Mouse (Mus musculus) common myeloid progenitor, adult 5-6 weeks (primary cell): ENCODE results near the gene Rsph6a. TPM values are rescaled to one million over a fixed set of nuclear protein-coding genes. Genes with fewer than 3 reads are reported as not detected.
"Not testable (repeated sequence)": the region's sequence is repeated elsewhere in the genome, so short reads cannot be mapped to it uniquely, and the experiment has no call there.

Experiments
- ATAC-seq: replicated peaks from 2 replicates; pipeline ENCODE4 v1.8.0; 2016; ENCODE audit warnings: low read depth, mild to moderate bottlenecking, moderate TSS enrichment, inconsistent platforms; ENCODE audit not compliant: poor library complexity, severe bottlenecking
- total RNA-seq: library from RNA; stranded (forward); fragments of 200-1000, 187-1606 nt; gene quantifications from 2 replicates; pipeline ENCODE4 v1.2.3, GENCODE M21; 2017

Rsph6a gene
- total RNA-seq, 1 experiment from 2014 or later: not detected

DNA sequence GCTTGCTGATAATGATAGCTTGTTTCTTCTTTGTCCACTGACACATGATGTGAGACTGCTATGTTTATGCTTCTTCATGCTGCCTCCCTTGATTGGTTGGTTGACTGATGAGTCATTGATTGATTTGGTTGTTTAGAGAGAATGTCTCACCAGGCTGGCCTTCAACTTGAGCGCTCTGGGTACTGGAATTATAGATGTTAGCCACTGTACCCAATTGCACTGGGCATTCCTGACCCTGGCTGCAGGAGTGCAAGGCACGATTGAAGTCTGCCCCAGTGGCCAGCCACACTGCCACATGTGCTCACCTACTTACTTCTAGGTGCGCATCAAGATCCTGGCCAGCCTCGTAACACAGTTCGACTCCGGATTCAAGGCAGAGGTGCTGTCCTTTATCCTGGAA lies 9.9 kb upstream of the Rsph6a start:
- ATAC-seq: no peak

- no peak for ATAC-seq
Measured at GRCm38 (mm10) chr7:19046286-19047069, 8.0 kb upstream of the Rsph6a start.

DNA sequence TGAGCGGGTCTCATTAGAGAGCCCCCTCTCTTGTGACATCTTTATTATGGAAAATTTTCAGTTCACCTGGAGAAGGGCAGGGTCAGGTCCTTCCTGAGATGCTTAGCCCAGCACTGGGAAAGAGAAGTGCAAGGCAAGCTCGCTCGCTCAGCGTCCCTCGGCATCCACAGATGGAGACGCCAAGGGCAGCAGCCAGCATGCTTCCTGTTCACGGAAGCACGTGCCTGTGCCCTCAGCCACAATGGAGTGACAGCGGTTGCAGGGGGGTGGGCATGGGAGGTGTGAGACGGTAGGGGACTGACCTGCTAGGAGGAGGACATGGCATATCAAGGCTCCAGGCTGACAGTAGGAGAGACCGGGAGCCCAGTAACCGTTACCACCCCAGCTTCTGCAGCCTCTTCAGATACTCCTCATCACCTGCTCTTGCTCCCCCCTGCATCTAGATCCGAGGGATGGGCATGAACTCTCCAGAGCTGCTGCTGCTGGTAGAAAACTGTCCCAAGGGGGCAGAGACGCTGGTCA lies 6.4 kb upstream of the Rsph6a start:
- ATAC-seq: peak; percentile 47; the same call in 1 of the 2 replicates

- ATAC-seq: no peak
Measured at GRCm38 (mm10) chr7:19049252-19049651, 5.2 kb upstream of the Rsph6a start.

- ATAC-seq: no peak
Measured at GRCm38 (mm10) chr7:19050172-19050571, 4.3 kb upstream of the Rsph6a start.

GRCm38 (mm10) chr7:19051161-19051560 lies 3.3 kb upstream of the Rsph6a start:
- no peak for ATAC-seq

GRCm38 (mm10) chr7:19052345-19053135 lies 1.9 kb upstream of the Rsph6a start:
- ATAC-seq: no peak

DNA sequence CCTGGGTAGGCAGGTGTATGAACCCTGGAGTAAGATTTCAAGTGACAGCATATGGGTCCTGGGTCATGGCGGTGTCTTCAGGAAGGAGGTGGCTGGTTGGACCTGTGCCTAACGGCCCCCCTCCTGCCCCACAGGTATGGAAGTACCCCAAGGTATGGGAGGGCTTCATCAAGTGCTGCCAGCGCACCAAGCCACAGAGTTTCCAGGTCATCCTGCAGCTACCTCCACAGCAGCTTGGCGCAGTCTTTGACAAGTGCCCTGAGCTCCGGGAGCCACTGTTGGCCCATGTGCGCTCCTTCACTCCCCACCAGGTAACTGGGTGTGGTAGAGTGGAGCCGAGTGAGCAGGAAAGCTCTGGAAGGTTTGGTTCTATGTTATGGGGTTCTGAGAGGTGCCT lies 1.4 kb upstream of the Rsph6a start:
- ATAC-seq: no peak

DNA sequence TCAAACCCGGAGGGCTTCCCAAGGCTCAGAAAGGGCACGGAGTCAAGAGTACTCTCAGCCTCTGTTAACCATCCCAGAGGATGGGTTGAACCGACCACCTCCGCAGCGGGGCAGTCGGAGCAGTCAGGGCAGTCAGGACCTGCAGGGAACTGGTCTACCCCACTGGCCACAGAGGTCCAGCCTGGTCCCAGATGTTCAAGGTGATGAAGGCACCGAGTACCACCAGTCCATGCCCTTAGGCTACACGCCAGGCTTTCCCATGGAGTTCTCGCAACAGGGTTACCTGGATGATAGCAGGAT lies 237 bp downstream of the Rsph6a start:
- no peak for ATAC-seq

GRCm38 (mm10) chr7:19055108-19055507 lies 618 bp downstream of the Rsph6a start:
- no peak for ATAC-seq

DNA sequence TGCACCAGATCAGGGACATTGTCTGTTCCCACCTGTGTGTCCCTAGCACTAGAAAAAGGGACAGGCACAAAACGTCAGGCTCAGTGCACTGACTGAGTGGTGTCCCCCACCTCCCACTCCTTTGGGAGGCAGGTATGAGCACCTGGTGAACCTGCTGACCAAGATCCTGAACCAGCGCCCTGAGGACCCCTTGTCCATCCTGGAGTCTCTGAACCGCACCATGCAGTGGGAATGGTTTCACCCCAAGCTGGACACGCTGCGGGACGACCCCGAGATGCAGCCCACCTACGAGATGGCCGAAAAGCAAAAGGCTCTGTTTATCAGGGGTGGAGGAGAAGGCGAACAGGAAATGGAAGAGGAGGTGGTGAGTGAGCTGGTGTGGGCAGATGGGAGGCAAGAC lies 2.9 kb downstream of the Rsph6a start:
- ATAC-seq: no peak

GRCm38 (mm10) chr7:19065896-19066295 lies 11.4 kb downstream of the Rsph6a start:
- ATAC-seq: no peak

DNA sequence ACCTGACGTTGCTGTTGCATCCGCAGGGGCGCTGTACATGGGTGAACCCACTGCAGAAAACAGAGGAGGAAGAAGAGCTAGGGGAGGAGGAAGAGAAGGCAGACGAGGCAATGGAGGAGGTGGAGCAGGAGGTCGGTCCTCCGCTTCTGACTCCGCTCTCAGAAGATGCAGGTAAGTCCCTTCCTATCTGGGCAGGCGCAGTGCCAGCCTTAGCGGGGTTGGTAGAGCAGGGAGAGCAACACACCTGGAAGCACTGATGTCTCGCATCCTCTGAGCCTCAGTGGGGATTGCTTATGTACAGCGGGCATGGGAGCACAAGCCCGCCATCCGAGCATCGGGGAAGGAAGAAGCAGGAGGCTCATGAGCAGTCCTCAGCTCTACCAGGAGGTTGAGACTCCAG lies 12.6 kb downstream of the Rsph6a start:
- ATAC-seq: no peak

GRCm38 (mm10) chr7:19067935-19068334 lies 13.4 kb downstream of the Rsph6a start:
- no peak for ATAC-seq

- peak; percentile 62 for ATAC-seq
Measured at GRCm38 (mm10) chr7:19068707-19069106, 14.2 kb downstream of the Rsph6a start.

DNA sequence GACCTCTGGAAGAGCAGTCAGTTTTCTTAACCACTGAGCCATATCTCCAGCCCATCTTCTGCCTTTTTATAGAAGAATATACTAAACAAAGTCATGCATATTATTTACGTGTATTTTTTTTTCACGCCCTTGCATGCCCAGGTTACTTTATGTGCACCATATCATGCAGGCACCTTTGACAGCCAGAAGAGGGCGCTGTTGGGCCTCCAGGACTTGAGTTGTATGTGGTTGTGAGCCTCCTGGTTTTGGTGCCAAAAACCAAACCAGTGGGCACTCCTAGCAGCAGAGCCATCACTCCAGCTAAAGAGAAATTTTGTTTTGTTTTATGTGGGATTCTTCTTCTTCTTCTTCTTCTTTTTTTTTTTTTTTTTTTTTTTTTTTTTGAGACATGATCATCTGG lies 15.0 kb downstream of the Rsph6a start:
- 0 out of 2 replicates have a peak, but pooled peaks have one; percentile 37 for ATAC-seq

DNA sequence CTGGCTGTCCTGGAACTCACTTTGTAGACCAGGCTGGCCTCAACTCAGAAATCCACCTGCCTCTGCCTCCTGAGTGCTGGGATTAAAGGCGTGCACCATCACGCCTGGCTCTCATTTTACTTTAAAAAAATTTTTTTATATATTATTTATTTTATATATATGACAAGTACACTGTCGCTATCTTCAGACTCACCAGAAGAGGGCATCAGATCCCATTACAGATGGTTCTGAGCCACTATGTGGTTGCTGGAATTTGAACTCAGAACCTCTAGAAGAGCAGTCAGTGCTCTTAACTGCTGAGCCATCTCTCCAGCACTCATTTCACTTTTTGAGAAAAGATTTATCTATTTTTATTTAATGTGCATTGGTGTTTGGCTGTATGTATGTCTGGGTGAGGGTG lies 16.5 kb downstream of the Rsph6a start:
- ATAC-seq: not testable (repeated sequence)

GRCm38 (mm10) chr7:19073504-19073903 lies 19.0 kb downstream of the Rsph6a start:
- ATAC-seq: no peak

- no peak for ATAC-seq
Measured at GRCm38 (mm10) chr7:19074494-19074893, 20.0 kb downstream of the Rsph6a start.

GRCm38 (mm10) chr7:19075231-19075630 lies 20.7 kb downstream of the Rsph6a start:
- no peak for ATAC-seq
